8 mouse cellular contexts compared by ENCODE assay signal in genomic region chr13:49320514-49320913, GRCm38 (mm10). TPM values are rescaled to one million over a fixed set of nuclear protein-coding genes. Genes with fewer than 3 reads are reported as not detected.
DNase-seq lines count a peak whose midpoint lies in the region; ATAC-seq lines count a peak whose summit lies in the region.

No protein-coding gene starts in this region.

- no peaks in the 10 kb centered on the region for H3K36me3 ChIP-seq in kidney, embryonic 15.5 days
- H3K36me3 ChIP-seq in kidney, embryonic 14.5 days (ENCODE audit: control insufficient read depth, insufficient read depth, low read length): no peaks in the 10 kb centered on the region
- H3K36me3 ChIP-seq in embryonic facial prominence, embryonic 15.5 days: no peaks in the 10 kb centered on the region
- H3K36me3 ChIP-seq in hindbrain, embryonic 16.5 days (ENCODE audit: control insufficient read depth, insufficient read depth, low read length): no peaks in the 10 kb centered on the region
- H3K36me3 ChIP-seq in midbrain, embryonic 16.5 days (ENCODE audit: control insufficient read depth, insufficient read depth, low read length): no peaks in the 10 kb centered on the region

- 81% methylated on average over 1 of the region's 1 CpGs for WGBS in kidney, embryonic 15.5 days
- WGBS in kidney, embryonic 14.5 days: 100% methylated on average over 1 of the region's 1 CpGs
- WGBS in embryonic facial prominence, embryonic 15.5 days: 71% methylated on average over 1 of the region's 1 CpGs
- WGBS in hindbrain, embryonic 16.5 days: 48% methylated on average over 1 of the region's 1 CpGs
- 39% methylated on average over 1 of the region's 1 CpGs for WGBS in midbrain, embryonic 16.5 days

- no peaks in the 10 kb centered on the region for H3K9me3 ChIP-seq in kidney, embryonic 15.5 days (replicated peaks)
- H3K9me3 ChIP-seq in kidney, embryonic 14.5 days (ENCODE audit: control insufficient read depth, low read length): no peaks in the 10 kb centered on the region
- no peaks in the 10 kb centered on the region for H3K9me3 ChIP-seq in embryonic facial prominence, embryonic 15.5 days (replicated peaks)
- no peaks in the 10 kb centered on the region for H3K9me3 ChIP-seq in hindbrain, embryonic 16.5 days (ENCODE audit: control insufficient read depth, low read length)
- H3K9me3 ChIP-seq in midbrain, embryonic 16.5 days (replicated peaks; ENCODE audit: control insufficient read depth, low read length, poor library complexity, severe bottlenecking): no peaks in the 10 kb centered on the region

- peak overlapping the region; percentile 57 for H3K4me2 ChIP-seq in kidney, embryonic 15.5 days
- H3K4me2 ChIP-seq in kidney, embryonic 14.5 days (replicated peaks; ENCODE audit: low read depth, low read length): no peak overlapping the region; the same call in 1 of the 2 replicates
- H3K4me2 ChIP-seq in embryonic facial prominence, embryonic 15.5 days (replicated peaks): peak overlapping the region; percentile 48
- H3K4me2 ChIP-seq in hindbrain, embryonic 16.5 days (ENCODE audit: low read length): peak overlapping the region; percentile 59
- peak overlapping the region; percentile 75 for H3K4me2 ChIP-seq in midbrain, embryonic 16.5 days (ENCODE audit: low read length)

- H3K9ac ChIP-seq in kidney, embryonic 15.5 days: no peak overlapping the region
- H3K9ac ChIP-seq in kidney, embryonic 14.5 days (ENCODE audit: low read depth, low read length): no peak overlapping the region
- H3K9ac ChIP-seq in embryonic facial prominence, embryonic 15.5 days: no peak overlapping the region
- H3K9ac ChIP-seq in hindbrain, embryonic 16.5 days (ENCODE audit: low read depth, low read length): no peak overlapping the region
- peak overlapping the region; percentile 63 for H3K9ac ChIP-seq in midbrain, embryonic 16.5 days (ENCODE audit: low read depth, low read length)

- no peak for DNase-seq in left cerebral cortex, adult 11 months (ENCODE audit: low spot score)
- no peak for DNase-seq in frontal cortex, adult 2 months (ENCODE audit: extremely low spot score in 1 of 2, low spot score in 1 of 2)
- DNase-seq in cerebellum, postnatal 14 days: no peak

- no peak overlapping the region for H3K27ac ChIP-seq in kidney, embryonic 15.5 days
- H3K27ac ChIP-seq in kidney, embryonic 14.5 days (ENCODE audit: low read depth, low read length): no peak overlapping the region
- no peak overlapping the region for H3K27ac ChIP-seq in embryonic facial prominence, embryonic 15.5 days (replicated peaks)
- H3K27ac ChIP-seq in hindbrain, embryonic 16.5 days (ENCODE audit: low read depth, low read length): no peak overlapping the region
- H3K27ac ChIP-seq in midbrain, embryonic 16.5 days (ENCODE audit: low read length): no peak overlapping the region; the same call in 1 of the 2 replicates

- peaks cover 14% of the 10 kb centered on the region for H3K4me1 ChIP-seq in kidney, embryonic 15.5 days
- peaks cover 9% of the 10 kb centered on the region for H3K4me1 ChIP-seq in kidney, embryonic 14.5 days (ENCODE audit: control insufficient read depth, insufficient read depth, low read length)
- H3K4me1 ChIP-seq in embryonic facial prominence, embryonic 15.5 days: peaks cover 18% of the 10 kb centered on the region
- H3K4me1 ChIP-seq in hindbrain, embryonic 16.5 days (ENCODE audit: control insufficient read depth, insufficient read depth, low read depth, low read length): peaks cover 6% of the 10 kb centered on the region
- peaks cover 25% of the 10 kb centered on the region for H3K4me1 ChIP-seq in midbrain, embryonic 16.5 days (ENCODE audit: control insufficient read depth, insufficient read depth, low read length)

- no peak for ATAC-seq in kidney, embryonic 15.5 days (replicated peaks; ENCODE audit: low FRiP score)
- no peak for ATAC-seq in kidney, embryonic 14.5 days (ENCODE audit: low FRiP score, low TSS enrichment)
- ATAC-seq in embryonic facial prominence, embryonic 15.5 days (ENCODE audit: insufficient number of reproducible peaks, low FRiP score, low TSS enrichment, low read depth): no peak
- no peak; the same call in 1 of the 2 replicates for ATAC-seq in hindbrain, embryonic 16.5 days
- peak; percentile 62 for ATAC-seq in midbrain, embryonic 16.5 days

- H3K27me3 ChIP-seq in kidney, embryonic 15.5 days: no peaks in the 10 kb centered on the region
- no peaks in the 10 kb centered on the region for H3K27me3 ChIP-seq in kidney, embryonic 14.5 days (ENCODE audit: control insufficient read depth, insufficient read depth, low read length)
- no peaks in the 10 kb centered on the region for H3K27me3 ChIP-seq in embryonic facial prominence, embryonic 15.5 days
- no peaks in the 10 kb centered on the region for H3K27me3 ChIP-seq in hindbrain, embryonic 16.5 days (replicated peaks; ENCODE audit: control insufficient read depth, insufficient read depth, low read length)
- H3K27me3 ChIP-seq in midbrain, embryonic 16.5 days (ENCODE audit: control insufficient read depth, insufficient read depth, low read depth, low read length): peaks cover 13% of the 10 kb centered on the region; the same call in 1 of the 2 replicates

- H3K4me3 ChIP-seq in kidney, embryonic 15.5 days (replicated peaks): no peak overlapping the region
- H3K4me3 ChIP-seq in kidney, embryonic 14.5 days (ENCODE audit: low read length): no peak overlapping the region
- H3K4me3 ChIP-seq in embryonic facial prominence, embryonic 15.5 days (replicated peaks): no peak overlapping the region
- peak overlapping the region; percentile 39 for H3K4me3 ChIP-seq in hindbrain, embryonic 16.5 days (ENCODE audit: low read length)
- peak overlapping the region; percentile 41 for H3K4me3 ChIP-seq in midbrain, embryonic 16.5 days (ENCODE audit: low read depth, low read length)

RNA-seq across cellular contexts. Expression of gene Fgd3, which starts 0.4 kb away (rescaled TPM):
- polyA plus RNA-seq in kidney, embryonic 15.5 days (2015; fragmentation: Nextera tagmentation; extraction: Ambion mirVana): 0.74 and 0.78 TPM in 2 replicates
- 0.20 and 0.46 TPM in 2 replicates for polyA plus RNA-seq in kidney, embryonic 14.5 days (2014; fragmentation: Nextera tagmentation; extraction: Ambion mirVana)
- polyA plus RNA-seq in embryonic facial prominence, embryonic 15.5 days (2015; fragmentation: Nextera tagmentation; extraction: Ambion mirVana): 0.45 and 0.65 TPM in 2 replicates
- polyA plus RNA-seq in hindbrain, embryonic 16.5 days (2015; fragmentation: Nextera tagmentation; extraction: Ambion mirVana): 1.6 TPM in 2 replicates
- polyA plus RNA-seq in midbrain, embryonic 16.5 days (2015; fragmentation: Nextera tagmentation; extraction: Ambion mirVana): 2.7 and 3.2 TPM in 2 replicates
- 10.5 and 10.9 TPM in 2 replicates for polyA plus RNA-seq in frontal cortex, adult 2 months (2012; rRNA removed)

RNA-seq across cellular contexts. Expression of gene Bicd2, which starts 20.9 kb away (rescaled TPM):
- polyA plus RNA-seq in kidney, embryonic 15.5 days (2015; fragmentation: Nextera tagmentation; extraction: Ambion mirVana): 25.0 and 26.5 TPM in 2 replicates
- 17.1 and 26.1 TPM in 2 replicates for polyA plus RNA-seq in kidney, embryonic 14.5 days (2014; fragmentation: Nextera tagmentation; extraction: Ambion mirVana)
- 36.0 and 38.7 TPM in 2 replicates for polyA plus RNA-seq in embryonic facial prominence, embryonic 15.5 days (2015; fragmentation: Nextera tagmentation; extraction: Ambion mirVana)
- 25.3 and 30.5 TPM in 2 replicates for polyA plus RNA-seq in hindbrain, embryonic 16.5 days (2015; fragmentation: Nextera tagmentation; extraction: Ambion mirVana)
- 26.2 and 28.3 TPM in 2 replicates for polyA plus RNA-seq in midbrain, embryonic 16.5 days (2015; fragmentation: Nextera tagmentation; extraction: Ambion mirVana)
- polyA plus RNA-seq in frontal cortex, adult 2 months (2012; rRNA removed): 48.6 and 49.5 TPM in 2 replicates

Comparison
In these comparisons a context has a peak if more than half of its experiments do, and no peak if none do; other contexts are left out.
1. H3K4me3 ChIP-seq: peak in hindbrain, embryonic 16.5 days (single experiment) and midbrain, embryonic 16.5 days (single experiment); none in kidney, embryonic 15.5 days (single experiment), kidney, embryonic 14.5 days (single experiment) and embryonic facial prominence, embryonic 15.5 days (single experiment).